Mouse (Mus musculus) left cerebral cortex, postnatal 36 days (tissue): ENCODE results near the gene Nckap5. TPM values are rescaled to one million over a fixed set of nuclear protein-coding genes. Genes with fewer than 3 reads are reported as not detected.
A peak's percentile ranks its signal among the peaks of the same experiment; 100 is the strongest.

Source experiments
- DNase-seq, 2 experiments: peaks; one replicate each; pipeline ENCODE4 v3.0.0; 2021 to 2022; ENCODE audit warnings: low spot score in 2 of 2, mixed read lengths in 1 of 2
- intact Hi-C: fragments of 180-260 bp; cut with DNase I; formaldehyde crosslinking; loops from one replicate; pipeline ENCODE4 v1.15.1; 2025
- total RNA-seq, 2 experiments: library from RNA; stranded (reverse); gene quantifications; 2 replicates each; pipeline ENCODE4 v1.2.3; 2021

Nckap5 gene
- total RNA-seq, 2 experiments from 2014 or later: 4.3 to 8.5 TPM

DNA sequence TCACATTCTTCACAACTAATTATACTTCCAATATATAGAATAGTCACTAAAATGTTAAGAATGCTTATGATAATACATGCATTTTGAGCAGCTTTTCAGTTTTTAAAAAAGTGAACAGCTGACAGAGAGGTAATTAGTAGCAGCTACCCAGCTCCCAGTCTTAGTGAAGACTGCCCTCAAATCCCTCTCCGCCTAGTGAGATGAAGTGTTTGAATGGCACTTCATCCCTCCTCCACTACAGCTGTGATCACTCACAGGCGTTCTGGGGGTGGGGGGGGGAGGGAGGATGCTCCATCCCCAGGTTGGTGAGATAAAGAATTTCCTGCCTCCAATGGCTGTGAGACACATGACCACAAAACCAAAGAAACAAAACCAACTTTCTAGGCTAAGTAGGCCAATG, 381.2 kb downstream of the Nckap5 start:
- no peak for DNase-seq
- intact Hi-C loops: no loop called here

DNA sequence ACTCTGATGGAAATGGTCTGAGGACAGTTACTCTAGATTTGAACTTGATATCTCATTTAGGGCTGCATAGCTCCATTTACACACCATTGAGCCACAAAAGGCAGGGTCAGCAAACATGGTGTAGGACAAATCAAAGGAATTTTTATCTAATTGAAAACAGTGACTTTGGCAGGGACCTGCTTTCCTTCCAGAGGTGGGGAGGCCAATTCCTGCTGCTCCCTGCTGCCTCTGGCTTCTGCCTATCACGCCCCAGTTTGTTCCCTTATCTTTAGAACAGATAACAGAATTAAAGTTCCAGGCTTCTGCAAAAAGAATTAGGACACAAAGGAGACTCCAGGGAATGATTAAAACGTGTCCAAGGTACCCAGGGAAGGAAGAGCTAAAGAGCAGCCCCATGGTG, 386.7 kb downstream of the Nckap5 start:
- DNase-seq: no peak
- intact Hi-C loops: no loop called here

DNA sequence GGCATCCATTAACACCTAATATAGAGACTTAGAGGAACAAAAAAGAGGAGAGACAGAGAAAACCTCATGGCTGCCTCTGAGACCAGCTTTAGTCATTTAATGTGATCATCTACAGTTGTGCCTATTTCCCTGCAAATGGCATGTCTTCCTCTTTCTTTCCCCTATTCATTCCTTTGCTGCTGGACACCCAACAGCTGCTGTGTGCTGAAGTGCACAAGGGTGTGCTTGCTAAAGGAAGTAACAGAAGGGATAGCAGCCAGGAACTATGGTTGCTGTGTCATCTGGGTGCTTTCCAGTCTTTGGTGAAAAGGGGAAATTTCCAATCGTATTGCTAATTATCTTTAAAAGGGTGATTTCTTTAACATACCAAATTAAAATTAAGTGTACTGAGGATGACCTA, 387.9 kb downstream of the Nckap5 start:
- DNase-seq: no peak
- intact Hi-C loops: no loop called here

DNA sequence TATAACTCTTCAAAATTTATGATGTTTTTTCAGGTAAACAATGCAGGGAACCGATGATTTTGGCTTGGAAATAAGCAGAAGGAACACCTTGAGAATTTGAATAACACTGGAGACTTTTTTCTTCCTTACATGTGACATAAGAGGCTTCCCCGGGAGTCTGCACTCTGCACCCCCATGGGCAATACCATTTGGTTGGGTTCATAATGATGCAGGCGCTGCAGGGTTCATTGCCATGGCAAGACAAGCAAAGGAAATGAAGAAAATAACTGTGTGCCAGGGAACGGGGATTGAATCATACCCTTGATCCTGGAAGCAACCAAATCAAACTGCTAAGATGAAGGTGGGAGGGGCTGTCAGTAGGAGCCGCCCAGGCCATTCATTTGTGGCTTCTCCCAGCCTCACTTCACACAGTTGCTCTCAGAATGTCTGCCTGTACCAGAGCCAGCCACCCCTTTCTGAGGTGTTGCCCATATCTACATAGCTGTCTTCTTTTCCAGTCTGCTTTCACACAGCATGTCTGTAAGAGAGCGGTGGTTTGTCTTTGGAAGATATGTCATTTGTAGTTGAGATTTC, 392.5 kb downstream of the Nckap5 start:
- intact Hi-C loops: no loop called here
- DNase-seq: no peak

DNA sequence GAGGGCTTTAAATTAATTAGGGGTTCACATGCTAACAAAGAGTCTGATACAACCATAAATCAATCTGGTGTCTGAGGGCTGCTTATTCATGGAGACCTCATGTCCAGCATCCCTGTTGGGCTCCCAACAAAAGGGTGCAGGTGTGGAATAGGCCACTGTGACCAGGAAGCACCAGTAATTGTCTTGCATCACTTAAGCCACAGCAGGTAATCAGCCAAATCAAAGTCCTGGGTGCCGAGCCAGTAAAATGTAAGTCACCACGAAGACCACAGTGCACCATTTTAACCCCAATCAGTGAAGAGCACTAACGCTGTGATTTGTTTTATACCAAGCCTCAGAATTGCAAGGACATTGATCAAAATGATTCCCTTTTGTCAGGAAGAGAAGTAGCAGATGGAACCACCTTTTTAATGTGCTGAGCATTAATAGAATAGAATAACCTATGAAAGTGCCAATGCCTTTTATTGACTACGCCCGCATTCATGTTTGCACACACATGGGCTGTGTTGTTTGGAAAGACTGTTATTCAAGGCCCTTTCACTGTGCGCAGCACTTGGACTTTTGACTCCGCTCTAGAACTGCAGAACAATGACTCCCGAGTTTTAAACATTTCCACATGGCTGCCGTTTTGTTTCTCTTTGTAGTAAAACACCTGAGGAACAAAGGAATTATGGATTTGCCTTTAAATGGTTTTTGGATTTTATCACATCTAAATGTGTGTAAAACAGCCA, 393.5 kb downstream of the Nckap5 start:
- intact Hi-C loops: no loop called here
- DNase-seq: no peak

DNA sequence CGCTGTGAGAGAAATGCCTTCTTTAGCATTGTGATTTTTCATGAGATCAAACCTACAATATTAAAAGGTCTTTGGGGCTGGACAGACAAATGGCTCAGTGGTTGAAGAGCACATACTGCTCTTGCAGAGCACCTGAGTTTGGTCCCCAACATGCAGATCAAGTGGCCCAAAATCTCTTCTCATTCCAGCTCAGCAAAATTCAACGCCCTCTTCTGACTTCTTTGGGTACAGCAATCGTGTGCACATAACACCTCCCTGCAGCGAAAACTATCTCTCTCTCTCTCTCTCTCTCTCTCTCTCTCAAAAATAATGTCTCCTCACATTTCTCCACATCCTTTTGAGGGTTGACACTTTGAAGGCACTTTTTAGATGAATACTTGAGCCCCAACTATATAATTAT, 398.3 kb downstream of the Nckap5 start:
- DNase-seq: no peak
- intact Hi-C loops: loop anchor here (5.0 kb wide), 4 partner anchors 500 to 825 kb away; partner anchors contain the start of gene Lypd1

DNA sequence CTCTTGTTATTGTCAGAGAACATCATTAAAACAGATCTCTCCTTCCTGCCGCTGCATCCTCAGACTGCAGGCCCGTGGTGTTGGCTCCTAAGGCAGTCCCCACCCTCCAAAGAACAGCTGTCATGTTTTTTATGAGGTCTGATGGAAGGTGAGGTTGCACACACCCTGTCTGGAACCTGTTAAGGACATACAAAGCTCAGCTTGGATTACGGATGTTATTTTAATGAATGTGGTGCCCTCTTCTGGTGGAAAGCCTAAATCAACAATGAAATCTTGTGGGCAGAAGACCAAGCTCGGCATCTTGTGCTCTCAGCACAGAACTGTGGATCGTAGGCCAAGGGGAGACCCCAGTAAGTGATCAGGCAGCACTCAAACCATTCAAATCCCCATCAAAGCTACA, 399.0 kb downstream of the Nckap5 start:
- intact Hi-C loops: loop anchor here (5.0 kb wide), 4 partner anchors 501 to 824 kb away; partner anchors contain the start of gene Lypd1
- DNase-seq: peak; percentile 54 to 68

DNA sequence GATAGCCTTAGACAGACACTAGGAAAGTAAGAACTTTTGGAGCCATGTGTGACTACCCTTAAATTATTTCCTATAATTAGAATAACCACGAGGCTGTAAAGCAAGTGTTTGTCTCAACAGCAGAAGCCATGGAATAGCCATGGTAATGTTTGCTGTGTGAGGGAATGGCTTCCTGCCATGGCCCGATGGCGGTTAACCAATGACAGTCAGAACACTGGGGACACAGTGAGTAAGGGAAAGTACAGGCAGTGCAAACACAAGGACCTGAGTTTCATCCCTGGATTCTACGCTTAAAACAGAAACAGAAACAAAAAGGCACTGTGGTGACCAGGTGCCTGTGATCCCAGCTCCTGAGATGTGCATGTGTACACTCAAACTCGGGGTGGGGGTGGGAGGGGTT, 419.2 kb downstream of the Nckap5 start:
- intact Hi-C loops: no loop called here
- DNase-seq: no peak

DNA sequence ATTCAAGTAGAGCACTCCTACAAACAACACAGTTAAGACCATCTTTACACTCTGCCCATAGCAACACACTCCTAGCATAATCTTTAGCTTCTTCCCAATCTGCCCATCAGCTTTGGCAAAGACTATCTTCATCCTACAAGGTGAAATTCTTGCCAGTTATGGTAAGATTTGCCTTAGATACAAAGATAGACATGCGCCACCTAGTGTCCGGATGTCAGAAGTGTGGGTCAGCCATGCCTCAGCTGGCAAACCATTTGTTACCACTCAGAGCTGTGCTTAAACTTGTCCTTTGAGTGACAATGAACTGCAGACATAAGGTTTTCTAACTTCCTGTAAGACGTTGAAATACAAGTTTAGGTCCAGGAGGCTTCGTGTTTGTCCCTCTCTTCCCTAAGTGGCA, 422.7 kb downstream of the Nckap5 start:
- no peak for DNase-seq

DNA sequence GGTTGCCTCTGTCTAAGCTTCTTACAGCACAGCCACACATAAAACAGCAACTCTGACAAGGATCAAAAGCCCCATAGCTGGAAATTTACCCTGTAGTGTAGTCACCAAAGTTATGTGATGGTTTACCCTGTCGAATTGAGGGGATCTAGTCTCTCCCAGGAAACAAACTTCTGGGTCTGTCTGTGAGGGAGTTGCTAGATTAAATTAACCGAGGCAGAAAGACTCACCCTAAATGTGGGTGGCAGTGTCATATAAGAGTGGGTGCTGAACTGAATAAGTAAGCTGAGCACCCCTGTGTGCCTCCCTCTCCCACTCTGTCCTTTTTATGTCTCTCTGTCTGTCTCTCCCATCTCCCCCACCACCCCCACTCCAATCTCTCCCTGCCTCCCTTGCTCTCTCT, 425.1 kb downstream of the Nckap5 start:
- intact Hi-C loops: loop anchor here (10.0 kb wide), 1 partner anchor 611 kb away; no protein-coding TSS in a partner anchor
- DNase-seq: peak in 1 of 2 experiments; percentile 12

More for the DNA sequence above, 422.7 kb downstream of the Nckap5 start:
- intact Hi-C loops: loop anchor here (10.0 kb wide), 1 partner anchor 613 kb away; no protein-coding TSS in a partner anchor

DNA sequence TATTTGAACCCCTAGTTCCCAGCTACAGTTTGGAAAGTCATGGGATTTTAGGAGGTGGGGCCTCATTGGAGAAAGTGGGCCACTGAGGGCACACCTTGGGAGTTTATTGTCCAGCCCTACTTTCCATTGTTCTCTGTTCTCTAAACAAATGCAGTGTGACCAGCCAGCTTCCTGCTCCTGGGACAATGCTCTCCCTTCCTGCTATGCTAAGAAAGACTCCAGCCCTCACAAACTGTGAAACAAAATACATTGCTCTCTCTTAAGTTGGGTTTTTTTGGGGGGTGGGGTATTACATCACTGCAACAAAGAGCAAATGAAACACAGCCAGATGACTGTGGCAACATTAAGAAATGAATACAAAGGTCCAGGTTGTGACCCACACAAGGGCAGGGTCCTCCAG, 426.6 kb downstream of the Nckap5 start:
- no peak for DNase-seq
- intact Hi-C loops: loop anchor here (10.0 kb wide), 1 partner anchor 609 kb away; no protein-coding TSS in a partner anchor

DNA sequence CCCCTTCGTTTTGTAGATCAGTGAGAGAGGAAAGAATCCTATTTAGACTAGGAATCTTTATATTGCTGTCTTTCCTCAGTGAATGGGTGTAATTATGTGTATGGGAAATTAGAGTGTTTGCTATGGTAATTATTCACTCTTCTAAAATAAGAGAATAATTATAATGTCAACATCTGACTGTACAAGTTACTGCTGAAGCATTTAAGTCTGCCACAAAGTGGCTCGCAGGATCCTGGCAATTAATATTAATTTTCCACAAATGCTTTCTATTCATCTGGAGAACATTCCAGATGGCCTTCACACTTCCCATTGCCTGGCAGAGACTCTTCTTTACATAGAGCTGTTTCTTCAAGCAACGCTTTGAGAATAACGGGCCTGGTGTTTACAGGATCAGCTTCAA, 439.4 kb downstream of the Nckap5 start:
- intact Hi-C loops: no loop called here
- no peak for DNase-seq

DNA sequence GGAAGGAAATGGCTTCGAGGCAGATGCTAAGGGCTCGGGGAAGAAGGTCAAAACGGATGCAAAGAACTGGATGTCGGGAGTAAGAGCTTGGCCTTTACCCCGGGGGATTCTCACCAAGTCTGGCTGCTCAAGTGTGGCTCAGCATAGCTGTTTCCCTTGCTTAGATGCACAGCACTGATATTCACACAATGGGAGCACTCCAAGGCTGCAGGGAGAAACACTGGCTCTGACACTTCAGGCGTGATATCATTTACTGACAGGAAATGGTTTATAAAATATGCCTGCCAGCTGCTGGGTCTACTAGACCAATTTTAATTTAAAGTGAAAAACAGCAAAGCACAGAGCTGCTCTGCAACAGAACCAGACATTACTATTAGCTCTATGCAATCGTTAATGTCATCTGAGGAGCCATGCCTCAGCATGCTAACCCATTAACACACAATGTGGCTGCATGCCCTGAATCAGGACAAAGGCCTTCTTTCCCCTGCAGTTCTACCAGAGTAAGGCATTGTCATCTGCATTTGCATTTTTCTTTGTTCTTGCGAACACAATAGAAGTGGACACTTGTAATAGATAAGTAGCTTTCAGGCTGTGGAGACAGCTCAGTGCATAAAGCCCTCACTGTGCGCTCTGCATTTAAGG, 453.1 kb downstream of the Nckap5 start:
- intact Hi-C loops: no loop called here
- no peak for DNase-seq

DNA sequence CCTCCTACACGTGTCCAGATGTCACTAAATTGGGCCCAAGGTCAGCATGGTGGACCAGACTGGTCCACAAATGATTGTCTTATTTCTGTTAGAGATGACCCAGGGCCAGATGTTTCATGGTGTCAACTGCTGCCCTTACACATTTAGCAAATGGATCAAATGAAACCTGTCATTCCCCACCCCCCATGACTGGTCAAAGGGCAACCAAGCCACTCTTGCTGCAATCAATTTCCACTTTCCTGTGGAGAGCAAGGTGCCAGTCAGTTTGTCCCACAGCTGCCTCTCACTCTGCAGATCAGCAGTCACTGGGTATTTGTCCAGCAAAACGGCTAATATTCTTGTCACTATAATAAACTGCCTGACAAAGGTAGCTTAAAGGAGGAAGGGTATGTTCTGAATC, 463.9 kb downstream of the Nckap5 start:
- no peak for DNase-seq
- intact Hi-C loops: no loop called here

DNA sequence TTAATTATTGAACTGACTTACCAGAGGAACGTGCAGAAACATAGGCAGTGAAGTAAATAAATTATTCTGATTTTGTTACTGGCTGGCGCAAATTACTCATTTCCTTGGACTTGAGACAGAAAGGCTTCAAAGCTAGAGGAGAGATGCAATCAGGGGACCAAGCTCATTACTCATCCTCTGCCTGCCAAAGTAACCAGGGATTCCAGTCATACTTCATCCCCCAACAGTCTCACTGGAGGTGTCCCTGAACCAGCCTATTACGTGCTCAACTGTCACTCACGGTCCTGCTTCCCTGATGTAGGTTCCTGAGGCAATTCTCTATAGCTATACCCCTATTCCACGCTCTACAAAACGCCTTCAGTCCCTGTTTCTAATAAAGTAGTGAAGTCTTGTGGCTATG, 466.0 kb downstream of the Nckap5 start:
- no peak for DNase-seq
- intact Hi-C loops: no loop called here

DNA sequence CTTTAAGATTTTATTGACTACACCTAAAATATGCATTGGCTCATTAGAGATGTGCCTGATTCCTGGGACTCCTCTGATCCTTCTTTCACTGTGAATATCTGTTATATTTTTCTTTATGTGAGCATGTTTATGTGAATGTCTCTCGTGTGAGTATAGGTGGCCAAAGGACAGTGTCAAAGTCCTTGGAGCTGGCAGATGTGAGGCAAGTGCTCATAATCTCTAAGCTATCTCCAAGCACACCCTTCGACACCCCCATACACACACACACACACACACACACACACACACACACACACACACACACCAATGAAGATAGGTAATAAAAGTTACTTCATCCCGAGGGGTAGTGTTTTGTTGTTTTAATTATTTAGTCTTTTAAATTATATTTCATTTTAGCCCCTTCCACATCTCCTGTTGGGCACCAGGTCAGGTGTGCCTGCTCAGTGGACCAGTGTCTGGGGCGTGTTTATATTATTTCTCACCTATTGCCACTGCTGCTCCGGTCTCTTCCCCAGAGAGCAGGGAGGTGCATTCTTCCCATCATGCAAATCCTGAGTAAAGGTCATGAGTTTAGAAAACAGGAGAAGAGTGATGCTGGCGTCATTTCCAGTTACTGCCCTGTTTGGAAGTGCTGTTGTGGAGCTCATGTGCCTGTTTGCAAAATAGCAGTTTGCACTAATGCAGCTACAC, 469.9 kb downstream of the Nckap5 start:
- no peak for DNase-seq
- intact Hi-C loops: no loop called here

DNA sequence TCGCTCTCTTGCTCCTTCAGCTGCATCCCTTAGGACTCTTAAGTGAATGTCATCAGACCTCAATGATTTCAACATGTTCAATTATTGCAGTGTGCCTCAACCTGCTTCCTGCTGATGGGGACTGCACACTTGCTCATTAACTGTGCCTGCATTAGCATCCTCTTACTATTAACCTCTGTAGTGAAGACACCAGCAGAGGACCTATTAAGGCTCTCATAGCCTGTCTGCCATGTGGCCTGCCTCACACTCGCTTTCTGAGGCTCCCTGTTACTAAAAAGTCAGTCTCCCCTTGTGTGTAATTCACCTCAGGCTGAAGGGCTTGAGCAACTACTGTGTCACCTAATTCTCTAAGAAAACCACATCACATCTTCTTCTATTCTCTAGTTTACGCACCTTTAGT, 470.5 kb downstream of the Nckap5 start:
- no peak for DNase-seq
- intact Hi-C loops: no loop called here

DNA sequence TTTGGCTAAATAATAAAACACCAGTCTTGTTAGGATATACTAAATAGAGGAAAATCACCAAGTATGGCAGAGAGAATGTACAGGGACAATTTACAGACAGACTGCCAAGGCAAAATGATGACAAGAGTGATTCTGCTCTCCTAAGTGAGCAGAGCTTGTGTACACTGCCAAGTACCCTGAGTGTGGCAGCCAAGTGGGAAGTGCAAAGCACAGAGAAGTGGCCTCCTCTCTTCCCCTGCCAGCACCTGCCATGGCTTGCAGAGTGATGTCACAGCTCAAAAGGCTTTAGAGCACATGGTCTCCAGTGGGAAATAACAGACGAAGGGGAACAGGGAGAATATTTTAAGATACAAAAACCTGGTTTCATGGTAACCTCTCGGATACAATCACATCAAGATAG, 488.8 kb downstream of the Nckap5 start:
- intact Hi-C loops: no loop called here
- DNase-seq: no peak

DNA sequence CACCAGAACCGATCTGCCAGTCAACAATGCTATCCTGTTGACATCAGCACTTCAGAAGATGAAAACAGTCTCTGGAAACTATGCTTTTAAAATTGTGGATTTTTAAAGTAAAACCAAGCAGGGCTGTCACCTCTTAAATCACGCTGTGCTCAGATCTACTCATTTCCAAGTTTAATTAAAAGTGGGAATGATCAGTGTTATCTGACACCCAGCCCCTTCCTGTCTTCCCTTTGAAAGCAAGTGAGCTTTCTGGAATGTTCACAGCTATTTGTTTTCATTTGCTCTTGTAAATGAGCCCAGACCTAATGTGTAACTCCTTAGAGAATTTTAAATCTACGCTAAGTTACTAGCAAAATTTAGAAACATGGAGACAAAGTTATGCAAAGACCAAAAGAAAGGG, 491.3 kb downstream of the Nckap5 start:
- DNase-seq: no peak
- intact Hi-C loops: no loop called here

DNA sequence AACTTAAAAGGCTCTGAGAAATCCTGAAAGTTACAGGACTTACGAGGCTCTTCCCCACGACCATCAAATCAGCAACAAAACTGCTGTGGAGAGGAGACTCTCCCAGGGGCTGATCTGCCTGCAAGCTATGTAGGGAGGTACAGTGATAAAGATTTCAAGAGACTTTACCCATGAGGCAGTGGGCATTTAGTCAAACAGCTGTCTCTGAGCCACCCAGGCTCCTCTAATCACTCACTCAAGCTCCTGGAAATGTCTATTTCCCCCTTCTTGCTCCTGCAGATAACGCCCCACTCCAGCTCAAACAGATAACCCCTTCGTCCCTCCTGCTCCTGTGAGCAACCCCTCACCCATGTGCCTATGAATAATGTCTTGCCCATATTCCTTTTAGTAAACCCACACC, 496.4 kb downstream of the Nckap5 start:
- DNase-seq: no peak
- intact Hi-C loops: no loop called here
